Mouse (Mus musculus) lung, postnatal 25 days (tissue): Measurements from ENCODE around the gene Rufy2.

Experiments used
- DNase-seq: peaks from one replicate; pipeline ENCODE4 v3.0.0; 2022; ENCODE audit warnings: low spot score

Gene Rufy2

GRCm38 (mm10) chr10:63019304-63019703, 39.3 kb downstream of the Rufy2 start:
- DNase-seq, result no peak

DNA sequence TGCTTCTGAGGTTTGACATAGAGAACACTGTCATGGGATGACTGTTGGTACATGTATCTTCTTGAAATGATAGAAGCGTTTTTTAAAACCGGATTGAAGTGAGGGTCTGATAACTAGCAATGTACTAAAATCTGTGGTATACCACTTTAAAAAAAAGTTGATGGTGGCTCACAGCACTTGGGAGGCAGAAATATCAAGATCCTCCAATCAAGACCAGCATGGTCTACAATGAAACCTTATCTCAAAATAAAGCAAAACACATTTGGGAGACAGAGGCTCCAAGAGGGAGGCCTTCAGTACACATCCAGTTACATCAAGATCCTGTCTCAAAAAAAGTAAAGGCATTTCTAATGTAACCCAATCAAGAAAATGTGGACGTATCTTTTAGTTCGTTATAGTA, 41.7 kb downstream of the Rufy2 start:
- no peak for DNase-seq

GRCm38 (mm10) chr10:63022541-63023120, 42.6 kb downstream of the Rufy2 start:
- DNase-seq, result no peak

GRCm38 (mm10) chr10:63023121-63023748, 43.2 kb downstream of the Rufy2 start:
- DNase-seq, result peak; percentile 46

GRCm38 (mm10) chr10:63023749-63024579, 43.9 kb downstream of the Rufy2 start, which contains the start of the genes Hnrnph3 and Pbld2:
Hnrnph3 (minus strand) TSS chr10:63024217.
Pbld2 (plus strand) TSS chr10:63024315.
- DNase-seq, result peak; percentile 97

GRCm38 (mm10) chr10:63024580-63024910, 44.5 kb downstream of the Rufy2 start:
- peak; percentile 82 for DNase-seq

GRCm38 (mm10) chr10:63025016-63025415, 45.0 kb downstream of the Rufy2 start:
- peak; percentile 28 for DNase-seq

DNA sequence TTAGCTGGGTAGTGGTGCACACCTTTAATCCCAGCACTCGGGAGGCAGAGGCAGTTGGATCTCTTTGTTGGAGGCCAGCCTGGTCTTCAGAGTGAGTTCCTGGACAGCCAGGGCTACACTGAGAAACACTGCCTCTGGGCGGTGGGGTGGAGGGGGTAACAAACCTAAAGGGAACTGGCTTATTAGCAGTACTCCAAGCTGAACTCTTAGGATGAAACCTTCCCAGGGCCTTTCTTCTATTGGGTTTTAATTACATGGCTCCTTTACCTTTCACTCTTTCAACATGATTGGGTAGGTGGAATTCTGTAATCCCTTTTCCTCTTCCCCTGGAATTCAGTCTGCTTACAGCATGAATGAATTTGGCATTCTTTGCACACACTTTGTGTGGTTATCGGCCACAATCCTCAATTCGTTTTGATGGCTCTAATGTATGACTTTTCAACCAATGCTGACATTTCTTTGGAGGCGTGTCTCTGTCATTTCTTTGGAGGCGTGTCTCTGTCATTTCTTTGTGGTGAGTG, 45.5 kb downstream of the Rufy2 start:
- DNase-seq, result no peak

DNA sequence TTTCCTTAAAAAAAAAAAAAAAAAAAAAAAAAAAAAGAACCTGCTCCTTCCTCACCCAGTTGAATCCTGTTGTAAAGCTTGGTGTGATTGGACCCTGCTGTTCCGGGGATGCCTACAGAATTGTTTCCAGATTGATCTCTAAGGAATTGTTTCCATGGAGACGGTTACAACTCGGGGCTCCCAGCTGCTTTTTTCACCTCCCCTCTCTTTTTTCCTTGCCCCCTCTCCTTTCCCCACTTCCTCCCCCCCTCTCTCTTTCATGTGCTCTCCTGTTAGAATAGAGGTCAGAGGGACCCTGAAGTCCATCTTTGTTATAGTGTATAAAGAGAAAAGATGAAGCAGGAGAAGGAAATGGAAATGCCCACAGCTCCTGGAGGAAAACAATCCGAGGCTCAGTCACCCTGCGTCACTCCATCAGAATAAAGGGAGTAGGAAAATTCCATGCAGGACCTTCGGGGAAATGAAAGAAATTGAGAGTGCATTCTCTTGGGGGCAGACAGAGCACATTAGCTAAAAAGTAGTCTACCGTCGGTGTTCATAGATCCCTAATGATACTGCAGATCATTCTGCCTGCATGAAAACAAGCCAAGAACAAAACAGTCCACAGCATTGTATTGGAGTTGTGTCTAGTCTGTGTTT, 46.3 kb downstream of the Rufy2 start:
- no peak for DNase-seq

- no peak for DNase-seq
These were observed 46.8 kb downstream of the Rufy2 start for GRCm38 (mm10) chr10:63026795-63027160.

- DNase-seq, result no peak
These were observed 47.5 kb downstream of the Rufy2 start for GRCm38 (mm10) chr10:63027376-63028161.

DNA sequence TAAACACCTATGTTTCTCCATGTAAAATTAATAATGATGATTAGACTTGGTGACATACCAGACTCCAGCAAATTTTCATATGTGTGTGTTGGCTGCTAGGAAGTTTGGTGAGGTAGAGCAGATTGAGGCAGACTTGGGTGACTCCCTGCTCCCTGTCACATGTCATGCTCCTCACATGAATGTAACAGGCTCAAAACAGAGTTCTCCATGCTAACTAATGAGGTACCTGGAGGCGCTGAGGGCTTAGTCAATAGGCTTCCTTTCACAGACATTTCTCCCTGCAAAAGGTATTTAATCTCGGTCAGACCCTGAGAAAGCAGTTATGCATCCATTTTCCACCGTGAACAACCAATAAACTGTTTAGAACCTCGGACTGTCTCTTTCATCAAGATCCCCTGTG, 48.4 kb downstream of the Rufy2 start:
- no peak for DNase-seq

- peak; percentile 84 for DNase-seq
These were observed 52.2 kb downstream of the Rufy2 start for GRCm38 (mm10) chr10:63032267-63032666.

- DNase-seq, result no peak
These were observed 52.9 kb downstream of the Rufy2 start for GRCm38 (mm10) chr10:63032956-63033355.

GRCm38 (mm10) chr10:63038571-63039320, 58.7 kb downstream of the Rufy2 start:
- DNase-seq, result no peak

DNA sequence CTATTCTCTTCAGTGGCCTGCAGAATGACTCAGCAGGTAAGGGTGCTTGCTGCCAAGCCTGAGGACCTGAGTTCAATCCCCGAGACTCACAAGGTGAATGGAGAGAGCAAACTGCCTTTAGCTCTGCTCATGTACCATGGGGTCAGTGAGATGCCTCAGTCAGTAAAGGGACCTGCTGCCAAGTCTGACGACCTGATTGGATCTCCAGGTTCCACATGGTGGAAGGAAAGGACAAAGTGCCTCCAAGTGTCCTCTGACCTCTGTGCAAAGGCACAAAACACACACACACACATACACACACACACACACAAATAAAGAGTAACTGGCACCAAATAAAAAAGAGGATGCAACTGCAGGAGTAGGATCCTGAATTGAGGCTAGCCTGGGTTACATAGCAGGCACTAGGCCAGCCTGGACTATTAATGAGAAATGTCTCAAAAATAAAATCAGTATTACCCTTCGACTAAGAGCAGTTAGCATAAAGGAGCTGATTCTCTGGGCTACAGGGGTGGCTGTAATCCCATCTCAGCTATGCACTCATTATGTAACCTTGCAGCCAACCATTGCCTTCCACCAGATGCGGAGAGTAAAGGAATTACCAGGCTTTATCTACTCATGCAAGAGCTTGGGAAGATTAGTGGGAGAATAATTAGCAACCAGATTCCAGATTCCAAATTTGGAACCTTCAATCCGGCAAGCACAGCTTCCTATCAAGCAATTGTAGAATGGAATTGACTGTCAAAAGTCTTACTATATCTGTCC, 60.0 kb downstream of the Rufy2 start:
- no peak for DNase-seq

DNA sequence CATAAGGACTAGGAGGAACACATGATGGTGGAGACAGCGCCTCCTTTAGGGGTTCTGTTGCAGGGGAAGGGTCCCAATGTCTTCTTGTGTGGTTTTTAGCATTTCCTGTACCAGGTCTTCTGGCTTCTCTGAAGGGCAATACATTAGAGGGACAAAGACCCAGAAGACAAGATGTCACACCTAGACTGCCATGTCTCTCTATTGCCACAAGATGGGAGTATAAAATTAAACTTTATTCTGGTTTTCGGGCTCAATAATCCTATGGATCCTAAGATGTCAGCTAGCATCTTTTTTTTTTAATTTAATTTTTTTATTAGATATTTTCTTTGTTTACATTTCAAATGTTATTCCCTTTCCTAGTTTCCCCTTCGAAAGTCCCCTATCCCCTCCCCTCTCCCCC, 63.1 kb downstream of the Rufy2 start:
- no peak for DNase-seq

DNA sequence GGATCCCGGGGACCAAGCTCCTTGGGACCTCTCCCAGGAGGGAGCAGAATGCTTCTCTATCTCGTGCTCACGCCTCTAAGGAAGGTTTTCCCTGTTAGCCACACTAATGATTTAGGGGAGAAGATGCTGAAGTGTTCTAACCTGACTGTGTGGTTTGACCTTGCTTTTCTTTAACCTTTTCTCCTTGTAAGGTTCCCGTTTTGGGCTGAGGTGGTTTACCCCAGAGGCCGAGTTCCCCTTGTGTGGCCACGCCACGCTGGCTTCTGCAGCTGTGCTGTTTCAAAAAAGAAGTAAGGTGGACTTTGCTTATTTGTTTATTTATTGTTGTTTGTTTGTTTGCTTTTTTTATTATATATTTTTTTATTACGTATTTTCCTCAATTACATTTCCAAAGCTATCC, 67.7 kb downstream of the Rufy2 start:
- DNase-seq, result no peak

DNA sequence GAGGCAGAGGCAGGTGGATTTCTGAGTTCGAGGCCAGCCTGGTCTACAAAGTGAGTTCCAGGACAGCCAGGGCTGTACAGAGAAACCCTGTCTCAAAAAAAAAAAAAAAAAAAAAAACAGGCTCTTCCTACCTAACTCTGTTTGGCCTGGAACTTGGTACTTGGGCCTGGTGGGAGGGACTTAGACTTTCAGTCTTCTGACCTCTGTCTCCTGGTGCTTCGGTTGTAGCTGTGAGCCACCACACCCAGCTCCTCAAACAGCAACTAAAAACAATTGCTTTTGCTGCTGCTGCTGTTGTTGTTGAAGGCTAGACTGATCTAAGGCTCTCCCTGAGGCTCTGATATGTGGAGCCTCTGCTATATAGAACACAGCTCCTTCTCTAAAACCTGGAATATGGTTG, 69.1 kb downstream of the Rufy2 start:
- DNase-seq, result no peak

DNA sequence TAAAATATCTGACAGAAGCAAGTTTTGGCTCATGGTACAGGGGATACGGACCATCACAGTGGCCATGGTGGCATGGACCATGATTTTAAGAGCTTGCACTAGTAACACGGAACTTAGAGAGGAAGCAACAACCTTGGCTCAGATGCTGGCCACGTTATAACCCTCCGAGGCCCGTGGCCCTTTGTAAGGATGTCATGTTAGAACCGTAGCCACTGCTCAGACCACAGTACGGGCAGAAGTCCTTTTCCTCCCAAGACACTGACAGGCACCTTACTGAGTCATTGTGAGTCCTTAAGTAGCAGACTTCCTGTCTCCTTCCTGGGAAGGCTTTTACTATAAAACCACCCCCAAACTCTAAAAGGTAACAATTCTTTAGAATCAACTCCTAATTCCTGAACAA, 71.2 kb downstream of the Rufy2 start:
- DNase-seq, result no peak
